Mouse (Mus musculus) thymus, postnatal 36 days (tissue): ENCODE measurements around the gene Clps.
"Not testable (repeated sequence)": the region's sequence is repeated elsewhere in the genome, so short reads cannot be mapped to it uniquely, and the experiment has no call there.

Experiments
- DNase-seq, 2 experiments: peaks; one replicate each; pipeline ENCODE4 v3.0.0; 2022; ENCODE audit warnings: mixed read lengths in 2 of 2

The Clps gene

DNA sequence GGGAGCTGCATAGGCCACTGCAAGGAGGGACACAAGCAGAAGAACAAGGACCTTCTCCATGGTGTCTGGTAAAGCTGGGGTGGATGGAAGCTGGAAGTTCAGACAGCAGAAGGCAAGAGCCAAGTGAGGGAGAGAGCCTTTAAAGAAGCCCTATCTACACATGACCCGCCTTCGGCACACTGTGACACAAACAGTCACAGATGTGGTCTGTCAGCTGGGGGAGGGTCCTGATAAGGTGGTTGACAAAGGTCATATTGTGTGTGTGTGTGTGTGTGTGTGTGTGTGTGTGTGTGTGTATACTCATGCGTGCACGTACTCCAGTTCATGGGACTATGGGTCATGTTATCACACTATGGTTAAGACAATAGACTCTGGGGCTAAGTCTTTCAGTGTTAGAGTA is at the start of gene Clps:
Gene Clps, minus strand, starts transcription at position 169 of the 400 bp plus-strand sequence.
- no peak for DNase-seq

DNA sequence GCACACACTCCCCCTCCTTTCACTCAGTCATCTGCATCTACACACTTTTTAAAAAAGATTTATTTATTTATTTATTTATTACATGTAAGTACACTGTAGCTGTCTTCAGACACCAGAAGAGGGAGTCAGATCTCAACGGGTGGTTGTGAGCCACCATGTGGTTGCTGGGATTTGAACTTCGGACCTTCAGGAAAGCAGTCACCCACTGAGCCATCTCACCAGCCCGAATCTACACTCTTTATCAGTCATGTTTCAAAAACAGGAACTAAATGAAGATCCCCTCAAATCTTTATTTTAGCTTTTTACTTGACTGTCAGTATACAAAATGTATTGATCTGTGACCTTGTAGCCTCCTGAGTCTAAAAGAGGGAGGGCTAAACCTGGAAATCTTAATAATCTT is 49.0 kb upstream of the Clps start:
- no peak for DNase-seq

GRCm38 (mm10) chr17:28601557-28602250 is 41.1 kb upstream of the Clps start:
- no peak for DNase-seq

DNA sequence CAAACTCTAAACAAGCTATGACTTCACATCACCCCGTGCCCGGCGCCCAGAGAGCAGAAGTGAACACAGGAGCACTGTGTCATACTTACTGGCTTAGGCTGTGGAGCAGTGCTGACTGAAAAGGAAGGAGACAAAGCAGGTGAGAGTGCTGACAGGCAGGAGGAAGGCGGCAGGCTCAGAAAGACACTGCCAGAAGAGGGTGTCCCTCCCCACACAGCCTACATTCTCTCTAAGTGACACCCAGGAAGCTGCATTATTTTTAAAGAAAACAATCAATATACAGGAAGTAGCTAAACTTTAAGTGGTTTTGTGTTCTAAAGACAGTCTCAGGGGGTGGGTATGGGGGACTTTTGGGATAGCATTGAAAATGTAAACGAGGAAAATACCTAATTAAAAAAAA is 40.2 kb upstream of the Clps start:
- DNase-seq: no peak

GRCm38 (mm10) chr17:28593965-28594364 is 33.4 kb upstream of the Clps start:
- no peak for DNase-seq

- peak; percentile 72 to 77 for DNase-seq
These were observed 32.4 kb upstream of the Clps start for GRCm38 (mm10) chr17:28592998-28593397.

DNA sequence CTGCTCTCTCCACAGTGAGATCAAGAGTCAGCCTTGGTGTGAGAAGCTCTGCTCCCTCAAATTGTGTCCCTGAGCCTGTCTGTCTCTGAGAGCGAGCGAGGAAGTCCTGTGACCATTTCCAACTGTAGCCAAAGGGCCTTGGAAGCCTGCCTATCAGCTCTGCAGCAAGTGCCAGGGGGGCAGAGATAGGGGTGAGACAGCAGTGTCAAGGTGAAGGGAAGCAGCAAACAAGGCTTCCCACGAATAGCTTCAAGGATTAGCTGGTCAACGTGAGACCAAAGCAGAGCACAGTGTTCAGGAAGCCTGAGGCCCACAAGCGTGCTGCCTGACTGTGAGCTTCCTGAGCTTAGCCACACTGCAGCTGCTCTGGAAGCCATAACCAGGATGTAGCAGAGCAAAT is 30.9 kb upstream of the Clps start:
- no peak for DNase-seq

- DNase-seq: no peak
These were observed 30.0 kb upstream of the Clps start for GRCm38 (mm10) chr17:28590596-28590995.

DNA sequence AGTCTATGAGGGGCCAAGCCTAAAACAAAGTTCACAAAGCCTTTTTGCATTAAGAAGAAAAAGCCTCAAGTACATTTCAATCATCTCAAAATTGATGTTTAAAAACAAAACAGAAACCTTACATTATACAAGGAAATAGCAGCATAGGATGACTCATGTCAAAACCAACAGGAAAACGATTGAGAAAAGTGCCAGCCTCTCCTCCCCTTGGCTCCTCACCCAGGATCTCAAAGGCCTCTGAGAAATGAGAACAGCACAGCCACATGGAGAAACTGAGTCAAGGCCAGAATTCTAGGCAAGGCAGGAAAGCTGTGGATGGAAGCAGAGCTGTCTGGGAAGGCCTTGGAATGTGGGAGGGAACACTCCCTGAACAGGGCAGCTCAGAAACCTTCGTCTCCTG is 28.0 kb upstream of the Clps start:
- DNase-seq: no peak

DNA sequence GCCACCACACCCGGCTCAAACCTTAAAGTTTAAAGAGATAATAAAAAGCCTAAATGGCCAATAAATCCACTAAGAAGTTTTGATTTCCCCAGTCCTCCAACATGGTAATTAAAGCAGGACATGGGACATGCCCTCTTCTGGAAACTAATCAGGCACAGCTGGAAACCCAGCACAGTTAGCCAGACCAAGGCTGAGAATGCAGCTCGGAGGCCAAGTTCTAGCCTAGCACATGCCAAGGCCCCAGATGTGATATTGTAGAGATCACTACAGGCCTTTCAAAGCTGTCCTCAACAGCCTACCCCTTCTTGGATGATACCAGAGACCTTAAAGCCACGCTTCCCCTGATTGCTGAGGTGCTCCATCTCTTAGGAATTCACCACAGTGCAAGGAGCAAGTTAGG is 25.9 kb upstream of the Clps start:
- DNase-seq: no peak

- DNase-seq: no peak
These were observed 20.5 kb upstream of the Clps start for GRCm38 (mm10) chr17:28581056-28581455.

DNA sequence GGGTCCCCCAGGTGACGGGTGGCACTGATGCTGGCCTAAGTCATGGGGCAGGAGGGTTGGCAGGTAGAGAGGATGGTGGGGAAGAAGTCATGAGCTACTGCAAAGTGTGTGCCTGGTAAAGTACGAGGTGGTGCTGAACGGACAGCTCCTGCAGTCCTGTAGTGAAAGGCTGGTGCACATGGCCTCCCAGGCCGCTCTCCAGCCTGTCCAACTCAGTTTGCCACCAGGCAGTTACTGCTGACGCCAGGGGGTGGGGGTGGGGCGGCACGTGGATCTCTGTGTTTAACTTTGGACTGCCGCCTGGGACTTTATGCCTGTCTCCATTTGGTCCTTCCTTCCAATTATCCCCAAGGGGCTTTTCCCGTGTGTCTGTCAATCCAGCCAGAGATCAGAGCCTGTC is 19.8 kb upstream of the Clps start:
- peak; percentile 26 to 32 for DNase-seq

DNA sequence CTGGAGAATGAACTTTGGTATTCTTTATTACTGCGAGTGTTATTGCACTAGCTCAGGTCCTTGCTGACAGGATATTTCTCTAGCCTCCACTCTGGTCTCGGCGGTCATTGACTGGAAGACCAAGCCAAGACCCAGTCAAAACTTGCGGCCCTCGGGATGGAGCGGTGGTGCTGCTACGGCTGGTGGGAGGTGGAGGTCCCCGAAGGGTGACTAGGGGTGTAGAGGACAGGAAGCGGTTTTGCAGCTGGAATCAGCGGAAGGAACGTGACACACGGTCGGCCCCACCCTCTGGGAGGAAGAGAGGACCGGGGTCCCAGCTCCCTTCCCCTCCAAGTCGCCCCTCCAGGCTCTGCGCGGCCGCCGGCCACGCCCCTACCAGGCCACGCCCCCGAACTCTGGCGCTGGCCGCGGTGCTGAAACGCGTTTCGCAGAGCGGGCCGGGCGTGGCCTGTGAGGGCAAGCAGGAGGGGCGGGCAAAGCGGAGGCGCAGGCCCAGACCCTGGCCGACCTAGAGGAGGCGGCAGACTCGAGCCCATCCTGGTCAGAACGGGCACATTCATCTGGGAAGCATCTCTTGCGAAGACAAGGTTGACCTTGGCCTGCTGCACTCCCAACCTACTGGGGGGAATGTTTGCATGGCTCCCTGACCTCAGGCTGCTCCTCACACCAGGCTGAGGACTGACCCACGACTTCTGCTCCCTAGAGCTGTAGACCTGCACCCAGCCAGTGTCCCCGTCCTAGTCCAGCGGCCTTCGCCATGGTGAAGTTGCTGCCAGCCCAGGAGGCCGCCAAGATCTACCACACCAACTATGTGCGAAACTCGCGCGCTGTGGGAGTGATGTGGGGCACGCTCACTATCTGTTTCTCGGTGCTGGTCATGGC is 14.9 kb upstream of the Clps start, which contains the start of gene Lhfpl5:
Gene Lhfpl5, plus strand, starts transcription at position 398 of the 882 bp plus-strand sequence.
- DNase-seq: peak; percentile 57 to 67

GRCm38 (mm10) chr17:28572941-28573340 is 12.4 kb upstream of the Clps start:
- no peak for DNase-seq

- no peak for DNase-seq
These were observed 12.0 kb upstream of the Clps start for GRCm38 (mm10) chr17:28572521-28572920.

GRCm38 (mm10) chr17:28571868-28572267 is 11.3 kb upstream of the Clps start:
- DNase-seq: no peak

DNA sequence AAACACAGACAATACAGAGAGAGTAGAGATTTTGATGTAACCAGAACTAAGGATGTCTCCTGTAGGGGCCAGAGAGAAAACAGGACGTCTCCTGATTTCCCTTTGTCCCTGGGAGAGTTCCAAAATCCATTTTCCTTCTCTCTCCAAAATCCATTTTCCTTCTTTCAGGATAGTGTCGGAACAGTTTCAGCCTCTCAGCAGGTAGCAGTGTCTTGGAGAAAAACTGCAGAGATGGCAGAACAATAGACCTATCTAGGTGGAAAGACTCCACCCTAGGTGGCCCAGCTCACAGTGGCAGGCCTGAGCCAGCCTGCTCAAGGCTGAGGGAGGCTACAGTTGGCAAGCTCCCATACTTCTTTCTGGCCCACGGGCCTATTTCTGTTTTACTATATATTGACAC is 7.0 kb upstream of the Clps start:
- DNase-seq: no peak

DNA sequence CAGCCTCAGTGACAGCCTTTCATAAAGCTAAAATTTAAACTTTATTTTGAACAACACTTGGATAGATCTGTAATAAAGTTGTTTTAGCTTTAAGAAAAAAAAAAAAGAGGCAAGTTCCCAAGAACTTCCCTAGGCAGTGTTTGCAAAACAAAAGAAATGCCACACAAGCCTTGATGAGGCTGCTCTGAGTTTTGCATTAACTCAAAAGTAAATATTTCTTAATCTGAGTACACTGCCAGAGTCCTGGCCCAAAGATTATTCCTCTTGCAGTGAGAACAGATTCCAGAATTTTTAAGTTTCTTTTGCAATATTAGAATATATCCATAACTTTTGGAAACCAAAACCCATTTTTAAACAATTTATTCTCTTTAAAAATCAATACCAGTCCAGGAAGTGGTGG is 4.6 kb upstream of the Clps start:
- DNase-seq: no peak

GRCm38 (mm10) chr17:28561613-28562012 is 1.0 kb upstream of the Clps start:
- no peak for DNase-seq

DNA sequence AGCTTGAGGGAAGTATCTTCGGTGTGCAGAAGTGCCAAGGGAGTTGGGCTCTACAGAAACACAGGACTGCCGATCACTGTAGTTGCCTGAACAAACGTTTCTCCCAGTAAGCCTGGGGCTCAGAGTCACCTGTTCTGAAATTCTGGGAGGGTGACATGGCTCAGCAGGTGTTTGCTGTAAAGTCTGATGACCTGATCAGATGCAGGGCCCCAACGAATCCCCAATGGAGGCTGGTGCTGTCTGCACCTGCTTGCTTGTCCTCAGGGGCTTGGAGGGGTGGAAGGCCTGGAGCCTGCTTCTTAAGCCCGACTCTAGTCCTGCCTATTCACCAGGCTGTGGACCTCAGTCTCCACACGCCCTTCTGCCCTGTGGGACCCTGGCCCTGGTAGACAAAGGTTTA is 2.8 kb downstream of the Clps start:
- no peak for DNase-seq

- DNase-seq: no peak
These were observed 3.8 kb downstream of the Clps start for GRCm38 (mm10) chr17:28556635-28557396.

GRCm38 (mm10) chr17:28554021-28554420 is 6.5 kb downstream of the Clps start:
- not testable (repeated sequence) for DNase-seq

GRCm38 (mm10) chr17:28553040-28553793 is 7.3 kb downstream of the Clps start:
- DNase-seq: peak; percentile 72 to 79
